Mouse (Mus musculus) kidney, adult 2 months (tissue): ENCODE results near the gene Dcun1d4. TPM values are rescaled to one million over a fixed set of nuclear protein-coding genes. Genes with fewer than 3 reads are reported as not detected.

Experiments used
- DNase-seq: peaks from one replicate; pipeline ENCODE4 v3.0.0; 2021
- H3K27ac ChIP-seq: fragments of 200-500 bp; 2 replicates; pipeline ENCODE4 v1.5.1; 2012; ENCODE audit warnings: low read depth, low read length, control low read depth, inconsistent platforms; ENCODE audit not compliant: insufficient read depth
- H3K27me3 ChIP-seq: fragments of 200-500 bp; replicated peaks from 2 replicates; pipeline ENCODE4 v1.6.1; 2012; ENCODE audit warnings: mild to moderate bottlenecking, moderate library complexity, low read length, inconsistent platforms; ENCODE audit not compliant: control insufficient read depth, insufficient read depth
- H3K36me3 ChIP-seq: fragments of 200-500 bp; 2 replicates; pipeline ENCODE4 v1.6.1; 2012; ENCODE audit warnings: mild to moderate bottlenecking, moderate library complexity, low read length, inconsistent platforms; ENCODE audit not compliant: control insufficient read depth, insufficient read depth
- H3K4me1 ChIP-seq: fragments of 200-500 bp; 2 replicates; pipeline ENCODE4 v1.6.1; 2011; ENCODE audit warnings: low read length; ENCODE audit not compliant: control insufficient read depth, insufficient read depth
- H3K4me3 ChIP-seq: fragments of 200-500 bp; 2 replicates; pipeline ENCODE4 v1.5.1; 2011; ENCODE audit warnings: mild to moderate bottlenecking, low read depth, low read length, control low read depth; ENCODE audit not compliant: insufficient read depth
- CTCF ChIP-seq: fragments of 200-500 bp; conservative IDR thresholded peaks from 2 replicates; pipeline ENCODE4 v1.5.1; 2011; ENCODE audit warnings: low read depth, mild to moderate bottlenecking, control low read depth, low read length, moderate library complexity, mixed read lengths; ENCODE audit not compliant: insufficient read depth, insufficient read length
- POLR2A ChIP-seq: fragments of 200-500 bp; IDR thresholded peaks from one replicate; pipeline ENCODE4 v1.6.1; 2011; ENCODE audit warnings: low read depth, low read length, control low read depth
- WGBS: fragments of 180-500 bp; shearing (Covaris S2); methylation state at CpG from one replicate; pipeline ENCODE4 v1.1.7; 2018; 5-methylcytosine and 5-hydroxymethylcytosine counted together
- polyA plus RNA-seq: library from polyadenylated mRNA; depleted of rRNA; stranded (reverse); fragments of >200 nt; gene quantifications from 2 replicates; pipeline ENCODE4 v1.2.3, GENCODE M21; 2012

The Dcun1d4 gene
- polyA plus RNA-seq, 1 experiment, result 14.2 TPM

DNA sequence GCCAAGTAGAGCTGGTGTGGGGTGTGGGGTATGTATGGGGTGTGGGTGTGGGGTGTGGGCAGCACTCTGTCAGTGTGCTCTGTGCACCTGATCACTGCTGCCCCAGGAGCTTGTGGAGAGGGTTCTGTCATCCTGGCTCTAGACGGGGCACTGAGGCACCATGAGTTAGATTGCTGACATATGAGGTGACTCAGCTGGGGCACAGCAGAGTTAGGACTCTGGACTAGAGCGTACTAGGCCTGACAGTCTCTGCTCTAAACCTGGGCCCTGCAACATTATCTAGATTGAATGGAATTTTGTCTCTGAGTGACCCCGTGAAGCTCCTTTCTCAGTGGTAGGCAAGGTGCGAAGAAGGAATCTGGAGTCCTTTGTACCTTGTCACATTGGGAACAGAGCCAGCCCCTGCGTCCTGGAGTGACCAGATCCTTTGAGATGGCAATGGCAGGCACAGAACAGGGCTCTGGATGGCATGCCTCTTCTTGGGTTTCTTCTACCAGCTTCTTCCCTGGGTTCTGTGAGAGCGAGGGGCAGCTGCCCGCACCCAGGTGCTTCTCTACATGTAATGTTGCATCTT lies 20.2 kb downstream of the Dcun1d4 start:
- TF ChIP-seq POLR2A (no peak), CTCF (no peak)
- WGBS, result 69% methylated on average over 7 of the region's 7 CpGs
- Histone ChIP-seq H3K36me3 (no peaks in the 10 kb centered on the region), H3K4me1 (peaks cover 33% of the 10 kb centered on the region), H3K27ac (no peak overlapping the region), H3K27me3 (no peaks in the 10 kb centered on the region), H3K4me3 (no peak overlapping the region)
- peak; percentile 77 for DNase-seq

DNA sequence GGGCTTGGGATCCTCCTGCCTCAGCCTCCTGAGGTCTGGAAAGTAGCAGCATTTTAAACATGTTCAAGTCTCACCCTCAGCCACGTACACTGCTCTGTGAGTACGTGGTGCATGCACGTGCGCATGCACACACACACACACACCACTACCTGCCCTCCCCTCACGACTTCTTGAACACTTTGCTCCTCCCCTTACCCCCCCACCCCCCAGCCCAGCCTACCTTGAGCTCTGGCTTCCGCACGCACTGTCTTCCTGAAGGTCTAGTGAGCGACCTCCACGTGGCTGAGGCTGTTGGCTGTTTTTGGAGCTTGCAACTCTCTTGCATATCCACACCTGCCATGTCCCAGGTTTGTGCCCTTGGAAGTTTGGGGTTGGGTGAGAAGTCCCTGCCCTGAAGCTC lies 21.6 kb downstream of the Dcun1d4 start:
- Histone ChIP-seq H3K36me3 (no peaks in the 10 kb centered on the region), H3K27ac (no peak overlapping the region), H3K4me1 (peaks cover 35% of the 10 kb centered on the region), H3K27me3 (no peaks in the 10 kb centered on the region), H3K4me3 (no peak overlapping the region)
- no peak for DNase-seq
- WGBS, result 82% methylated on average over 9 of the region's 9 CpGs
- TF ChIP-seq POLR2A (no peak), CTCF (no peak)

DNA sequence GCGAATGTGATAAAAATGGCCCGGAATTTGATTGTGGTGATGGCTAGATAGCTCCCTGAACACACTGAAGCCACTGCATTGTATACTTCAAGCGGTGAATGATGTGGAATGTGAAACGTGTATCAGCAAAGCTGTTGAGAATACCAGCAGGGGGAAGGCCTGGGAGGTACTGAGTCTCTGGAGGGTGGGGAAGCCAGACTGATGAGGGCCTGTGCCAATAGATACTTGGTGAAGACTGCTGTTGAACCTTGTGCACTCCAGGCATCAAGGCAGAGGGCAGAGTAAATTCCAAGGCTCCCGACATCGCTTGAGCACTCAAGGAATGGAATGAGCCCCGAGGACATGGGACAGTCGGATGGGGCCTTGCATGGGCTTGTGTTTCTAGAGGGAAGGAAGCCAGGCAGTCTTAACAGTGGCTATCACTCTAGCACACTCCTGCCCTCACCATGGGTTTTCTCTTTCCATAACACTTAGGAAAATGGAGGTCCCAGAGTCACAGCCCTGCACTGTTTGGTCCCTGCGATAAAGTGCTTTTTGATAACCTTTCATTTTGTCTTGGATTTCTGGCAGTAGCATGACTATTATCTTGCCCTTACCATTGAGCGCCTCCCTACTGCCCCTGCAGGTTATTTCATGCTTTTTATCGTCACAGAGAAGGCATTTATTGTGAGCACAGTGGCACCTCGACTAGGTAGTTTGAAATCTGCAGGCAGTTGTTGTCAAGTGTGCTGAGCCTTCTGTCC lies 22.4 kb downstream of the Dcun1d4 start:
- Histone ChIP-seq H3K27ac (no peak overlapping the region), H3K4me3 (no peak overlapping the region), H3K4me1 (peaks cover 35% of the 10 kb centered on the region), H3K27me3 (no peaks in the 10 kb centered on the region), H3K36me3 (no peaks in the 10 kb centered on the region)
- 59% methylated on average over 12 of the region's 12 CpGs for WGBS
- peak; percentile 41 for DNase-seq
- no peak for TF ChIP-seq POLR2A
- no peak for TF ChIP-seq CTCF

- Histone ChIP-seq H3K27me3 (no peaks in the 10 kb centered on the region), H3K27ac (no peak overlapping the region), H3K4me1 (peaks cover 27% of the 10 kb centered on the region), H3K36me3 (no peaks in the 10 kb centered on the region), H3K4me3 (no peak overlapping the region)
- DNase-seq, result no peak
- no peak for TF ChIP-seq POLR2A
- TF ChIP-seq CTCF, result no peak
- 88% methylated on average over 14 of the region's 14 CpGs for WGBS
These were observed 30.3 kb downstream of the Dcun1d4 start for GRCm38 (mm10) chr5:73511074-73511473.

DNA sequence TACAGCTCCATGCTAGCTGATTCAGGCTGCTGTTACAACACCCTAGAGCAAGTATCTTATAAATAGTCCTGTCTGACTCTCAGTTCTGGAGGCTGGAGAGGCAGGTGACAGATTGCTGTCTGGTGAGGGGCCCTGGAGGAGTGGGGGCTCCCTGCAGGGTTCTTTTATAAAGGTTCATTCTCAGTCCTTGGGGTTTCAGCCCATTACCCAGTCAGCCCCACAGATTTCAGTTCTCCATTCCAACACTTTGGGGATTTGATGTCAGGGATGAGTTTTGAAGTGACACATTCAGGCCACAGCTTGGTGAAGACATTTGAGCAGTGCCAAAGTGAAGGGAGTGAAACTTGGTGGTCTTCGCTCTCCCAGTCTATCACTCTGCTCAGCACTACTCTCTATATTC lies 31.4 kb downstream of the Dcun1d4 start:
- H3K27ac ChIP-seq, result peak overlapping the region; percentile 99
- no peak overlapping the region for H3K4me3 ChIP-seq

DNA sequence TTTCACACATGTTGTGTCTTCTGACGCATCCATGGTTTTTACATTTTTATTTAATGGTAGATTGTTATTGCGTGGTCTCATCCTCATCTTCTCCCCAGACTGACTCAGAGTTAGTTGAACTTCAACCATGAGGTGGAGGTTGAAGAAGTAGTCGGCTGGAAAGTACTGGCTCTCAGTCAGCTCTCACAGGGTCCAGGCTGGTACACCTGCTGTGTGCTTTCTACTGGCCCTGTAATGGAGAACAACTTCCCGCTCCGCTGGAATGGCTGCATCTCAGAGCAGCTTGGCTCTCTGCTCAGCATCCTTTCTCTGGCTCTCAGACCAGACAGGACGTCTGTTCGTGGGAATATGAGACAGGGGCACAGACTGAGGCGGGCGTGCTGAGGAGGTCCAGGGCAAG lies 31.9 kb downstream of the Dcun1d4 start:
- Histone ChIP-seq H3K36me3 (no peaks in the 10 kb centered on the region), H3K4me1 (peaks cover 27% of the 10 kb centered on the region), H3K27ac (peak overlapping the region; percentile 99), H3K4me3 (no peak overlapping the region), H3K27me3 (no peaks in the 10 kb centered on the region)
- peak; percentile 89 for DNase-seq
- TF ChIP-seq CTCF, result no peak
- no peak for TF ChIP-seq POLR2A
- WGBS, result 38% methylated on average over 9 of the region's 9 CpGs

More for the DNA sequence above, 31.4 kb downstream of the Dcun1d4 start:
- H3K27me3 ChIP-seq, result no peaks in the 10 kb centered on the region
- 95% methylated on average over 1 of the region's 1 CpGs for WGBS
- TF ChIP-seq POLR2A, result no peak
- no peak for TF ChIP-seq CTCF
- no peak for DNase-seq
- H3K4me1 ChIP-seq, result peaks cover 24% of the 10 kb centered on the region
- H3K36me3 ChIP-seq, result no peaks in the 10 kb centered on the region

- Histone ChIP-seq H3K27ac (0 out of 2 replicates have a peak overlapping the region, but pooled peaks have one; percentile 28), H3K4me3 (no peak overlapping the region), H3K27me3 (no peaks in the 10 kb centered on the region), H3K4me1 (peaks cover 27% of the 10 kb centered on the region), H3K36me3 (no peaks in the 10 kb centered on the region)
- peak; percentile 67 for DNase-seq
- TF ChIP-seq POLR2A, result no peak
- TF ChIP-seq CTCF, result no peak
- 70% methylated on average over 2 of the region's 2 CpGs for WGBS
These were observed 33.4 kb downstream of the Dcun1d4 start for GRCm38 (mm10) chr5:73514202-73514601.
